Mouse (Mus musculus) midbrain, embryonic 13.5 days (tissue): ENCODE results near the gene Havcr2. TPM values are rescaled to one million over a fixed set of nuclear protein-coding genes. Genes with fewer than 3 reads are reported as not detected.

Experiments used
- ATAC-seq: fragments of 200-750 bp; cut with Nextera tagmentation; 2 replicates; pipeline ENCODE4 v1.8.0; 2017; ENCODE audit warnings: mild to moderate bottlenecking, moderate TSS enrichment, moderate library complexity
- H3K27ac ChIP-seq: fragments of 300-500 bp; sonication (generic); 2 replicates; pipeline ENCODE4 v1.5.1; 2015; ENCODE audit warnings: inconsistent platforms, mild to moderate bottlenecking, moderate library complexity
- H3K27me3 ChIP-seq: fragments of 300-500 bp; sonication (generic); 2 replicates; pipeline ENCODE4 v1.6.1; 2015; ENCODE audit warnings: mild to moderate bottlenecking, inconsistent platforms
- H3K36me3 ChIP-seq: fragments of 300-500 bp; sonication (generic); 2 replicates; pipeline ENCODE4 v1.6.1; 2015; ENCODE audit warnings: mild to moderate bottlenecking, inconsistent platforms
- H3K4me1 ChIP-seq: fragments of 300-500 bp; sonication (generic); replicated peaks from 2 replicates; pipeline ENCODE4 v1.6.1; 2015; ENCODE audit warnings: inconsistent platforms
- H3K4me2 ChIP-seq: fragments of 300-500 bp; sonication (generic); replicated peaks from 2 replicates; pipeline ENCODE4 v1.6.1; 2015; ENCODE audit warnings: moderate library complexity, mild to moderate bottlenecking, inconsistent platforms
- H3K4me3 ChIP-seq: fragments of 300-500 bp; sonication (generic); replicated peaks from 2 replicates; pipeline ENCODE4 v1.5.1; 2015; ENCODE audit warnings: mild to moderate bottlenecking, inconsistent platforms
- H3K9ac ChIP-seq: fragments of 300-500 bp; sonication (generic); replicated peaks from 2 replicates; pipeline ENCODE4 v1.6.1; 2015; ENCODE audit warnings: mild to moderate bottlenecking, inconsistent platforms
- H3K9me3 ChIP-seq: fragments of 300-500 bp; sonication (generic); 2 replicates; pipeline ENCODE4 v1.6.1; 2016; ENCODE audit warnings: mild to moderate bottlenecking, inconsistent platforms
- WGBS: fragments of 180-500 bp; shearing (Covaris S2); methylation state at CpG from one replicate; pipeline ENCODE4 v1.1.7; 2015; 5-methylcytosine and 5-hydroxymethylcytosine counted together
- polyA plus RNA-seq: library from polyadenylated mRNA; unstranded; fragments of >200 nt; fragmentation: Nextera tagmentation; extraction: Ambion mirVana; gene quantifications from 2 replicates; pipeline ENCODE4 v1.2.1, GENCODE M21; 2015

Havcr2 gene
- polyA plus RNA-seq, 1 experiment from 2014 or later: 0.11 TPM

DNA sequence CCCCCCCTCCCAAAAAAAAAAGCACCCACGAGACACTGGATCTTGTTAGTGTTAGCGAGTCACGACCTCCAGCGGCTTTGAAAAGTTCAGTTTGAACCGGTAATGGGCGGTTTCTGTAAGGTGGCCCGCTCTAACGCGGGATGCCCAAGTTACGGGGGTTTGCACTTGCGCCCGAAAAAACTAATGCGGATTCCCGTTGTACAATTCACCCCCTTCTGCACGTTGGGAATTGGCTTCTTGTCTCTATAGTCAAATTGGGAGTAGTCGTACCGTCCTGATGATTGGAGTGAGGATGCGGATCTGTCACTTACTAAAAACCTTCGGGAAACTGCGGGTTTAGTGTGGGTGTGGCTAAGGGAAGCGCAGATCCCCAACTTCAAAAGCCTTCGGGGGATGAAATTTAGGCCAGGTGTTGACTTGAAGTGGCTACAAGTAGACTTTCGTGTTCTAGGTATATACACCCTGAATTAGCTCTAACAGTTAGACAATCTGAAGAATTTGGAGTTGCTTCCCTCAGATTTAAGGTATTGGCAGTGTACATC, 17.2 kb upstream of the Havcr2 start:
- no peaks in the 10 kb centered on the region for H3K27me3 ChIP-seq
- peak overlapping the region; percentile 91 for H3K4me2 ChIP-seq
- peaks cover 18% of the 10 kb centered on the region for H3K36me3 ChIP-seq
- ATAC-seq: no peak; the same call in 1 of the 2 replicates
- H3K4me1 ChIP-seq: peaks cover 17% of the 10 kb centered on the region
- peak overlapping the region; percentile 94 for H3K9ac ChIP-seq
- WGBS: 1% methylated on average over 23 of the region's 23 CpGs
- no peaks in the 10 kb centered on the region for H3K9me3 ChIP-seq
- H3K27ac ChIP-seq: peak overlapping the region; percentile 88; the same call in 1 of the 2 replicates
- H3K4me3 ChIP-seq: peak overlapping the region; percentile 96

DNA sequence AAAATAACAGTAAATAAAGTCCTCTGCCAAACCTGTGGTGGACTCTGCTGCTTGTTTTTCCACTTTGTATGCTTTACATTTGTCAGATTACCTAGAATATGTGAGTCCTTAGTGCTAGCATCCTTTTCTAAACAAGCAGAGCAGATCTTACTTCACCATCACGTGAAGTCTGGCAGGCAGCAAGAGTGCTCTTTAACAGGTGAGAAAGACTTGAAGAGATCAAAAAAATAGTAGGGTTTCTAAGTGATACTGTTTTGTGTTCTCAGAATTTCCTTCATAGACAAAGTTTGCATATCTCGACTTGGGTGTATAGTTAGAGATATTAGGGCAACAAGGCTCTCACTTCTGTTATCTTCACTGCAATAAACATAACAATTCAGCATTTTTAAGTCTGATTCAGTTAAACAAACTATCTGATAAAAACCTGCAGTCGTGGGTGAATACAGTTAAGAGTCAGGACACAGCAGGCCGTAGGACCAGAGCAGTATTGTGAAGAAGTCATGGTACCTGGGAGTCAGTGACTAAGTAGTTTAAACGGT, 15.7 kb upstream of the Havcr2 start:
- H3K9me3 ChIP-seq: no peaks in the 10 kb centered on the region
- H3K4me2 ChIP-seq: no peak overlapping the region
- H3K36me3 ChIP-seq: peaks cover 27% of the 10 kb centered on the region
- H3K4me3 ChIP-seq: no peak overlapping the region
- no peak overlapping the region for H3K27ac ChIP-seq
- no peaks in the 10 kb centered on the region for H3K27me3 ChIP-seq
- peaks cover 17% of the 10 kb centered on the region for H3K4me1 ChIP-seq
- no peak for ATAC-seq
- H3K9ac ChIP-seq: no peak overlapping the region
- 95% methylated on average over 5 of the region's 5 CpGs for WGBS

GRCm38 (mm10) chr11:46441774-46442173, 13.0 kb upstream of the Havcr2 start:
- Histone ChIP-seq H3K27ac (no peak overlapping the region), H3K9me3 (no peaks in the 10 kb centered on the region), H3K4me3 (no peak overlapping the region), H3K9ac (no peak overlapping the region), H3K4me2 (no peak overlapping the region), H3K27me3 (no peaks in the 10 kb centered on the region), H3K4me1 (peaks cover 14% of the 10 kb centered on the region), H3K36me3 (peaks cover 27% of the 10 kb centered on the region)
- ATAC-seq: no peak
- 98% methylated on average over 1 of the region's 1 CpGs for WGBS

GRCm38 (mm10) chr11:46443152-46443551, 11.6 kb upstream of the Havcr2 start:
- no peak for ATAC-seq
- Histone ChIP-seq H3K4me2 (no peak overlapping the region), H3K27ac (no peak overlapping the region), H3K36me3 (peaks cover 27% of the 10 kb centered on the region), H3K9ac (no peak overlapping the region), H3K4me1 (0 out of 2 replicates have a peak, but pooled peaks cover 9% of the 10 kb centered on the region), H3K9me3 (no peaks in the 10 kb centered on the region), H3K4me3 (no peak overlapping the region), H3K27me3 (no peaks in the 10 kb centered on the region)
- 100% methylated on average over 1 of the region's 1 CpGs for WGBS

DNA sequence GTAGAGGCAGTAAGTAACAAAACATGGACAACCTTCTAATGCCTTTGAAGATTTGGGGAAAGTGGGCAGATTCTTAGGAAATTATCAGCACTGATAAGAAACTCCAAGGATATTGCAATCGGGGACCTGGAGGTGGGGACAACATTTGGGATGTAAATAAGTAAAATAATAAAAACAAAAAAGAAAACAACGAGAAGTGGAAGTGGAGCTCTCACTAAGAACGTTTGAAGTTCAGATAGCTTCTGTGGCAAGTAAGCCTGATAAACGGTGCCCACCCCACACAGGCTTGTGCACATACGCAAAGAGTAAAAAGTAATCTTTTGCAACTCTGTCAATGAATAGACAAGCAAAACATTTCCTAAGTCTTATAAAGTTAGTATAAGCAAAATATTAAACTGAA, 10.8 kb upstream of the Havcr2 start:
- no peak overlapping the region for H3K4me2 ChIP-seq
- 93% methylated on average over 5 of the region's 5 CpGs for WGBS

DNA sequence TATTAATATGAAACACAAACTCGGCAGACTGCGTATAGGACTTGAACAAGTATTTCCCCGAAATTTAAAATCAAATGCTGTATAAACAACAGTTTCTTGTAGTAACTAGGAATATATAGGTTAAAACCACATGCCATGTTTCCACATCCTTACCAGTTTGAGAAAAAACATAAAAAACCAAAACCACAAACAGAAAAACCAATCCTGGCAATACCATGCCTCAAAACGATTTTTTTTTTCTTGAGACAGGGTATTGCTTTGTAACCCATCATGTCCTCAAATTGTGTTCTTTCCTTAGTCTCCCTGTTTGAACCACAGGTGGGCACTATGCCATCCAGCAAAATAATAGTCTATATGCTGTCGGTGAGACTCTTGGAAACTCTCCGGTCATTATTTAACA, 8.6 kb upstream of the Havcr2 start:
- H3K36me3 ChIP-seq: peaks cover 15% of the 10 kb centered on the region
- H3K4me3 ChIP-seq: no peak overlapping the region
- no peak overlapping the region for H3K9ac ChIP-seq
- no peaks in the 10 kb centered on the region for H3K27me3 ChIP-seq
- H3K4me2 ChIP-seq: no peak overlapping the region
- no peak for ATAC-seq
- no peaks in the 10 kb centered on the region for H3K9me3 ChIP-seq
- WGBS: 96% methylated on average over 6 of the region's 6 CpGs
- no peak overlapping the region for H3K27ac ChIP-seq
- H3K4me1 ChIP-seq: no peaks in the 10 kb centered on the region

More for the DNA sequence above, 10.8 kb upstream of the Havcr2 start:
- Histone ChIP-seq H3K27ac (no peak overlapping the region), H3K36me3 (peaks cover 27% of the 10 kb centered on the region), H3K27me3 (no peaks in the 10 kb centered on the region), H3K4me1 (0 out of 2 replicates have a peak, but pooled peaks cover 3% of the 10 kb centered on the region), H3K9me3 (no peaks in the 10 kb centered on the region), H3K9ac (no peak overlapping the region), H3K4me3 (no peak overlapping the region)
- ATAC-seq: no peak

DNA sequence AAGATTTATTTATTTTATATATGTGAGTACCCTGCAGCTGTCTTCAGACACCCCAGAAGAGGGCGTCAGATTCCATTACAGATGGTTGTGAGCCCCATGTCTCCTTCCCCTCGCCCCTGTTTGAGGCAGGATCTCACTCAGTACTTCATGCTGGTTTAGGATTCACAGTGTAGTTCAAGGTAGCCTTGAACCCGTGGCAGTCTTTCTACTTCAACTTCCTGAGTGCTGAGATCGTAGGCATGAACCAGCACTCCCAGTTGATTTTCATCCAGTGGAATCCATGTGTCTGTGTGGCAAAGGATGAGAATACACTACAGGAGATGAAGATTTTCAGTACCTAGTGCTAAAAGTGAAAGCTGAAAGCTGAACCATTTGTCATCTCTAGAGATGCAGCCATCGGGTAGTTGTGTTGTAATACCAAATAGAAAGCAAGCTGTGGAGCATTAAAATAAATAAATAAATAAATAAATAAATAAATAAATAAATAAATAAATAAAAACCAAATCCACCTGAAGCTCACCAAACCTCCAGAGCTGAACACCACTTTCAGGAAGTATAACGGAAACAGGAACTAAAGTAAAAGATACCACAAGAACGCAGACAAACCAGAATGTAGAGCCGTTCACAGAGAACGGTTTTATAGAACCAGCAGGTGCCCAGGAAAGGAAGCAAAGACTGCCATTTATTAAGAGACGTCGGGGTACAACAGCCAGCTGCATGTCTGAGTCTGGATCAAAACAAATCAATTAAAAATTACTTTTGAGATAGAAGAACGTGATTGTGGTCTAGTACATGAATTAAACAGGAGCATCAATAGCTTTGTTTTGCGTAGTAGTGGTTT, 6.9 kb upstream of the Havcr2 start:
- H3K36me3 ChIP-seq: peaks cover 9% of the 10 kb centered on the region; the same call in 1 of the 2 replicates
- ATAC-seq: no peak
- no peaks in the 10 kb centered on the region for H3K9me3 ChIP-seq
- no peak overlapping the region for H3K4me3 ChIP-seq
- no peak overlapping the region for H3K4me2 ChIP-seq
- no peaks in the 10 kb centered on the region for H3K27me3 ChIP-seq
- H3K4me1 ChIP-seq: no peaks in the 10 kb centered on the region
- no peak overlapping the region for H3K9ac ChIP-seq
- no peak overlapping the region for H3K27ac ChIP-seq
- 83% methylated on average over 13 of the region's 13 CpGs for WGBS

DNA sequence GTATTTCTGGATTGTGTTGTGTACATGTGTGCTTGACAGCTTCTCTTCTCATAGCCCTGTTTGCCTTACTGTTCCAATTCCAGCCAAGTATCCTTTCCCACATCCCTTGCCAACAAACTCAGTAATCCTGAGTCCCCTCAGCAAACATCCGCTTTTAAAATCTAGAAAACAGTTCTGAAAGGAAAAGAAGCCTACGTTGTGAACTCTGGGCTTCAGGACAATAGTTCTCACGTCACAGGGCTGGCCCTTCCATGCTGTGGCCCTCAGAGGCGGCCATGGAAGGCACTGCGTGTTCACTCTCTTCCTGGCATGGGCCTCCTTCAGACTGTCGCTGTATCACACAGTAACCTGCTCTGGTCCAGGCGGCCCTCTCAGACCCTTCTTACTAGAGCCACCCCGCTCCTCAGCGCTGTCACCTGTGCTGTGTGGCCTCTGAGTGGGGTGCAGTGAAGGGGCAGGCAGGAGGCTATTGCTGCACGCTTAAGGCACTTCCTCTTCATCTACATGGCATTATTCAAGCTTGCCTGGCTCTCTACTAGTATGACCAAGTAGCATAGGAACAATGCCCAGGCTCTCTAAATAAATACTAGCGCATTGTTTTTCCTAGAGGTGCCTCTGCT, 5.2 kb upstream of the Havcr2 start:
- Histone ChIP-seq H3K36me3 (no peaks in the 10 kb centered on the region), H3K9me3 (no peaks in the 10 kb centered on the region), H3K27me3 (no peaks in the 10 kb centered on the region), H3K4me3 (no peak overlapping the region), H3K27ac (no peak overlapping the region), H3K4me2 (no peak overlapping the region), H3K4me1 (no peaks in the 10 kb centered on the region), H3K9ac (no peak overlapping the region)
- WGBS: 83% methylated on average over 11 of the region's 11 CpGs
- ATAC-seq: 0 out of 2 replicates have a peak, but pooled peaks have one; percentile 50

GRCm38 (mm10) chr11:46459960-46460359, 5.2 kb downstream of the Havcr2 start:
- Histone ChIP-seq H3K27me3 (no peaks in the 10 kb centered on the region), H3K4me1 (no peaks in the 10 kb centered on the region), H3K4me2 (no peak overlapping the region), H3K27ac (no peak overlapping the region), H3K36me3 (no peaks in the 10 kb centered on the region), H3K9ac (no peak overlapping the region), H3K9me3 (no peaks in the 10 kb centered on the region), H3K4me3 (no peak overlapping the region)
- no peak for ATAC-seq
- WGBS: 90% methylated on average over 3 of the region's 3 CpGs

DNA sequence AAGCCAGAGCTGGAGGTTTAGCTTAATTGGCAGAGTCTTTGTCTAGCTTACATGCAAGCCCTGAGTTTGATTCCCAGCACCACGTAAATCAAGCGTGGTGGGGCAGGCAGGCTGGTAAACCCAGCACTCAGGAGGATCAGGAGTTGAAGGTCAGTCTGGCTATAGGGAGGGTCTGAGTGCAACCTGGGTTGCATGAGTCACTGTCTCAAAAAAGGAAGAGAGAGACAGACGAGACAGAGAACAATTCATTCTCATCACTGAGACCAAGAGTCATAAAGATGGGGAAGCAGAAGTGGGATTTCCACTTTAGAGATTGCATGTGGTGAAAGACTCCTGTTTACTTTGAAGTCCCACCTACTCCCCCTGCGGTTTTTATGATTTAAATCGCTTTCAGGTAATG, 6.6 kb downstream of the Havcr2 start:
- no peak overlapping the region for H3K9ac ChIP-seq
- H3K4me1 ChIP-seq: no peaks in the 10 kb centered on the region
- H3K9me3 ChIP-seq: no peaks in the 10 kb centered on the region
- no peaks in the 10 kb centered on the region for H3K36me3 ChIP-seq
- no peaks in the 10 kb centered on the region for H3K27me3 ChIP-seq
- no peak overlapping the region for H3K27ac ChIP-seq
- no peak overlapping the region for H3K4me3 ChIP-seq
- ATAC-seq: no peak
- no peak overlapping the region for H3K4me2 ChIP-seq
- WGBS: 85% methylated on average over 5 of the region's 5 CpGs

DNA sequence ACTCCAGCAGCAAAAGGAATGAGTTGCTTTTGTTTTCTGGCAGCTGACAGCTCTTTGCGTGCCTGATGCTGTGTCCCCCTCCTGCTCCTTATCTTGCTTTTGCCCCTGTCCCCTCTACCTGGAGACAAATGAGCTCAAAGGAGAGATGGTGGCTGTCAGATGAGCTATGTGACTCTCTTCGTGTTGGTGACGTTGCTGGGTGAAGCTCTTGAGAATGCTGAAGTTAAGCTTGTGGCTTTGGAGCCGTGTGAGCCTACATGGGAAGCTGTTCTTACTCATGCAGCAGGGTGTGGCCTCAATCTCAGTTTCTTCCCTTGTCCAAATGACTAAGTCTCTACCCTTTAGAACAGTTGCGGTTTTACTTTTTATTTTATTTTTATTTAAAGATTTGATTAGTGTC, 7.2 kb downstream of the Havcr2 start:
- no peak overlapping the region for H3K27ac ChIP-seq
- no peaks in the 10 kb centered on the region for H3K4me1 ChIP-seq
- no peak overlapping the region for H3K4me3 ChIP-seq
- H3K4me2 ChIP-seq: no peak overlapping the region
- H3K27me3 ChIP-seq: no peaks in the 10 kb centered on the region
- ATAC-seq: no peak
- WGBS: 67% methylated on average over 5 of the region's 5 CpGs
- no peak overlapping the region for H3K9ac ChIP-seq
- H3K36me3 ChIP-seq: no peaks in the 10 kb centered on the region
- H3K9me3 ChIP-seq: no peaks in the 10 kb centered on the region

DNA sequence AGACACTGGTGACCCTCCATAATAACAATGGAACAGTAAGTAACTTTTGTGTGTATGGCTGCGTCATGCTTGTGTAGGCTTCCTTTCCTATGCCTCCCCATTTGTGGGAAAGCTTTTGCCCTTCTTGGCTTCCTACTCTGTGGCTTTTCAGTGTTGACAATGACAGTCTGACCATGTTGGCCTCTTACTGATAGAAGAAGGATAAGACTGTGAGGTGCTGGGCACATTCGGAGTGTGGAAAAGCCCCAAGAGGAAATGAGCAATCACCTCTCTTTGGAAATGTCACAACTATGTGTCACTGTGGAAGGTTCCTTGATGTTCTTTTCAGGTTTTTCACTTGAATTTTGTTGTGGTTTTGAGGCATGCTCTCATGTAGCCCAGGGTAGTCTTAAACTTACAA, 12.1 kb downstream of the Havcr2 start:
- Histone ChIP-seq H3K9ac (no peak overlapping the region), H3K9me3 (no peaks in the 10 kb centered on the region), H3K36me3 (no peaks in the 10 kb centered on the region), H3K27ac (no peak overlapping the region), H3K27me3 (no peaks in the 10 kb centered on the region), H3K4me1 (no peaks in the 10 kb centered on the region), H3K4me2 (no peak overlapping the region), H3K4me3 (no peak overlapping the region)
- no peak for ATAC-seq
- 99% methylated on average over 2 of the region's 2 CpGs for WGBS
